Mouse (Mus musculus): ENCODE results near the gene Gm21394.
"Not testable (repeated sequence)": the region's sequence is repeated elsewhere in the genome, so short reads cannot be mapped to it uniquely, and the experiment has no call there.

The Gm21394 gene

GRCm38 (mm10) chrY:84564807-84565206 is at the start of gene Gm21394:
TSS of gene Gm21394 (minus strand) at chrY:84564907.
- DNase-seq (ENCODE audit: low spot score) = not testable (repeated sequence)
